Mouse (Mus musculus) kidney, adult 11 months (tissue): ENCODE data around the gene Syt6.
"Not testable (repeated sequence)": the region's sequence is repeated elsewhere in the genome, so short reads cannot be mapped to it uniquely, and the experiment has no call there.

Experiments used
- DNase-seq: peaks from one replicate; pipeline ENCODE4 v3.0.0; 2022

Syt6 gene

DNA sequence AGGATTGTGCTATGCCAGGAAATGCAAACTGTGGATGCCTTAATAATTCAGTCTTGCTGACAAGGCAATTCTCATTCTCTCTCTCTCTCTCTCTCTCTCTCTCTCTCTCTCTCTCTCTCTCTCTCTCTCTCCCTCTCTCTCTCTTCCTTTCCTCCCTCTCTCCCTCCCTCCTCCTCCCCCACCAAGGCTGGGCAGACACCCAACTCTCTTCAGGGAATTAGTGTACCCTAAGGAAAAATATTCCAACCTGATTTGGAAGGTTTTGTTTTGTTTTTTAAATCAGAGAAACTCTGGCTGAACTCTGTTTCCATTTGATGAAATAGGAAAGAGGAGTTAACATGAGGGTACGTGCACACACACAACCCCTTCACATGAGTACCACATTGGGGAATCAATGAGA, 26.5 kb downstream of the Syt6 start:
- no peak for DNase-seq

GRCm38 (mm10) chr3:103606045-103606597, 31.1 kb downstream of the Syt6 start:
- no peak for DNase-seq

DNA sequence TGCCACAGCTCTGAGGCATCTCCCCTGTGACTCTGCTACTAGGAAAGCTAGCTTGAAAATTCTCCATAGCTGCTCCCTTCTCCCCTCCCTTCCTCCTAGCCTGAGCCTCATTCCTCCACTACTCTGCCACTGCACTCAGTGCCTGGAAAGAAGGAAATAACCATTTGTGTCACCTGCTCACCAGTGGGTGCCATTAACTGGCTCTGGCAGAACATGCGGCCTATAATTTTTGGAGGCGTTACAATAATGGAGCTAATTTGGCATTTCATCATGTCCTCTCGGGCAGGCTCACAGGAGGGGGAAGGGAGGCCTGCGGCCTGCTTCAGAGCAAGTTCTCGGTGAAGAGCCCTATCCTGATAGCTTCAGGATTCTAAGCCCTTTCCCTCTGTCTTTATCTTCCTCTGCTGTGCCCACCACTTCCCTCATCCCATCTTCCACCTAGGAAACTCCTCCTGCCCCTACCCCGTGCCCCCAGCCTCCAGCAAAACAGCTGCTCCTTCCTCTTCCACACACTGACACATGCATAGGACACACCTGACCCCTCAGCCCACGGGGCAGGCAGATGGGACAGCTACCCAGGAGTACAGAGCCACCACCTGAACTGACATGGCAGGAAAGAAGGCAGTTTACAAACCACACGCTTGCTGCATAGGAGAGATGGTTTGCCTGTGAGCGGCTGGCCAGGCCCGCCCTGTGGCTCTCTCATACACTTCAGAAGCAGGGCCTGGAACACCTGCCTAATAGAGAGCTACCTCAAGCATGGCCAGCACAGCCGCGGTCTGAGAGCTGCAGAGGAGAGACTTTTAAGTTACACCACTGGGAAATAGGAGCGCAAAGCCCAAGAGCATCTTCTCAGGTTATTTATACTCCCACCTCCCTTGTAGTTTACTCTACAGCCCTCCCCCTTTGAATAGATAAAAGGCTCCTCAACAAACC, 31.9 kb downstream of the Syt6 start:
- DNase-seq, result no peak

DNA sequence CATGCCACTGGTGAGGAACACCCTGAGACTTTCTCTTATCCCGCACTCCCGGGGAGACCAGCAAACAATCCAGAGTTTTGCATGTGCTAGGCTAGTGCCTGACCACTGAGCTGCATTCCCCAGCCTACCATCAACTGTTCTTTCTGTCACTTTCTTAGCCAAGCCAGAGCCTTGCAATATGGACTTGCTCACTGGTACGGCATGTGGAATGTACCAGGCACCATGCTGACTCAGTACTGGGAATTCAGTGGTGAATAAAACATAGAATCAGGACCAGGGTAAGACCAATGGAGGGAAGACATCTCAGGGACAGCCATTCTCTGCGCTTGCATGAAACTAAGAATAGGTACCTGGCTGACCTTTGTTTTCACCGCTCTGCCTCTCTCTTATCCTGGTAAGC, 35.2 kb downstream of the Syt6 start:
- no peak for DNase-seq

DNA sequence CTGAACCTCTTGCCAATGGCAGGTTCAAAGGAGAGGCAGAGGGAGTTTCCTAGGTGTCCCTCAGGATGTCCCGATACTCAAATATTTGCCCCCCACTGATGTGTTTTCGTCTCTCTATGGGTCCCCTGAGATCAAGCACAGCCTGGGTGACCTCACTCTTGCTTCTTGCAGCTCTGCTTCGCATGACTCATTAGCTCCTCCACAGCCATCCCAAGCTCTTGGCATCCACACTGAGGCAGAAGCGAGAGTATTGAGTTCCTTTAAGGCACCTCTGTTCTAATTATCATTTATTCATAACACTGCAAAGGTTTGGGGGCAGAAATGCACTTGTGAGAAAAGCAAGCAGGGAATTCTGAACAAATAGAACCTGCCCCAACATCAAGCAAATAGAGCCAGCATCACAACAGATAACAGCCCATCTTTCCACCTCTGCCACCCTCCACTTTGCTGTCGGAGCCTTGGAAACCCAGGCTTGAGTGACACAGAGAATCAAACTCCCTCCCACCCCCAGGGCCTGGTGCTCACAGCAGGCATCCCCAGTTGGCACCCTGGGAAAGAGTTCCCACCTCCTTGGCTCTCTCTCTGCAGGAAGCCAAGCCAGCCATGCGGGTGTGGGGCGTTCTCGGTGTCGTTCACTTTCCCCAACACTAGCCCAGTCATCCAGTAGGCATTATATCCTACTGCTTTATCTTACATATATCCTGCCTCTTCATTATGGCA, 37.8 kb downstream of the Syt6 start:
- no peak for DNase-seq

DNA sequence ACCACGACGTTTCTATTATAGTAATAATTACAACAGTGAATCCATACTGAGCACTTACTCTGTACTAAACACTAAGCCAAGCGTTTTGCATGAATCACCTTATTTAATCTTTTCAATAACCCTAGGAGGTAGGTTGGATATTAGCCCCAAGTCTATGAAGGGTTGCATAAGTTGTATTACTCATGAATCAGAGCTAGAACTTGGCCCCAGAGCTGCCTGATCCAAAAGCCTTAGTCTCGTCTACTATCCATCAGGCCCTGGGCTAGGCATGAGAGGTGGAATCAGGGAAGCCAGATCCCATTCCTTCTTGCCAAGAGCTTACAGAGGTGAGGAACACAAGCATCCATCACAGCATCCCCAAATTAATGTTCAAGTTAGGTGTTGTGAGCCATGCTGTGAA, 40.6 kb downstream of the Syt6 start:
- DNase-seq, result no peak

GRCm38 (mm10) chr3:103616981-103617380, 42.0 kb downstream of the Syt6 start:
- no peak for DNase-seq

GRCm38 (mm10) chr3:103620101-103620500, 45.1 kb downstream of the Syt6 start:
- no peak for DNase-seq

- no peak for DNase-seq
These were observed 49.0 kb downstream of the Syt6 start for GRCm38 (mm10) chr3:103623893-103624470.

GRCm38 (mm10) chr3:103624591-103625051, 49.6 kb downstream of the Syt6 start:
- no peak for DNase-seq

- no peak for DNase-seq
These were observed 50.1 kb downstream of the Syt6 start for GRCm38 (mm10) chr3:103625169-103625568.

DNA sequence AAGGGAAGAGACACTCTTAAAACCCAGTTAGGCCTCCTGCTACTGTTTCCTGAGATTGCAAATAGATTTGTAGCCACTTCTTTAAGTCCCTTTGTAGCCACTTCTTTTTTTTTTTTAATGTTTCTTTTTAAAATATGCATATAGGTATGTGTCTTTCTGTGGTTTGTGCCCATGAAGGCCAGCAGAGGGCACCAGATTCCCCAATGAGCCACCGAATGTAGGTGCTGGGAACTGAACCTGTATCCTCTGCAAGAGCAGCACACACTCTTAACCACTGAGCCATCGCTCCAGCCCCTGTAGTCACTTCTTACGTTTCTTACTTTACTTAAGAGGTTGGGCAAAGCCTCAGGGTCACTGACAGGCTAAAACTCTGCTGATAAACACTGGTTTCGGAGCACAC, 51.5 kb downstream of the Syt6 start:
- no peak for DNase-seq

DNA sequence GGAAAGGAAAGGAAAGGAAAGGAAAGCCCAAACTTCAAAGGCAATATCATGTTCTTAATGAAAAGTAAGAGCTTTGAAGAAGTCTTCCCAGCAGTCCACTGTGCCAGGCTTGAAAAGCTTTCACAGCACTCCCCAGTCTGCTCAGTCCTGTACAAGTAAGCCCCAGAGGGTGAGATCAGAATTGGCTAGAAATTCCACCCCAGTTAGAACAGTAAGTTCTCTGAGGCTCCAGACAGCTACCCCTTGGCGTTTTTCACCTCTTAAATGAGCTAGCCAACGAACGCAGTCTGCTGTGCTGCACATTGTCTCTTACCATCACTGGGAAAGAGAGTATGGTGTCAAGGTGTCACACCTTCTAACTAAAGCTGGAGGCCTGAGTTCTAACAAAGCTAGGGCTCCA, 52.6 kb downstream of the Syt6 start:
- no peak for DNase-seq

DNA sequence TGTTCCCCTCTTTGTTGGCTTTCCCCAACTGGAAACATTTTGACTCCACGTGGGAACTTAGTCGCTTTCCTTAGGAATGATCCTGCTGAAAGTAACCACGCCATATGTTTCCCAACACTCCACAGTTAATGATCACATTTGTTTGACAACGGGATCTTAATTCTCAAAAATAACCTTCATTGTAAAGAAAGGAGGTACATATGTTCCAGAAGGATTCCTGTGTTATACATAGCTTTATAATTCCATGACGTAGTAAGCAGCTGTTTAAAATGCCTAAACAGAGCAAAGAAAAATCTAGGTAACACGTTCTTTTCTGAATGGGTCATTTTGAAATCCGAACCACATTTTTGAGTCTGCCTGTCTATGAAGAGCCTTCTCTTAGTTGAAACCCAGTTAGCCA, 58.1 kb downstream of the Syt6 start:
- no peak for DNase-seq

- no peak for DNase-seq
These were observed 58.8 kb downstream of the Syt6 start for GRCm38 (mm10) chr3:103633831-103634230.

- no peak for DNase-seq
These were observed 59.2 kb downstream of the Syt6 start for GRCm38 (mm10) chr3:103634256-103634655.

DNA sequence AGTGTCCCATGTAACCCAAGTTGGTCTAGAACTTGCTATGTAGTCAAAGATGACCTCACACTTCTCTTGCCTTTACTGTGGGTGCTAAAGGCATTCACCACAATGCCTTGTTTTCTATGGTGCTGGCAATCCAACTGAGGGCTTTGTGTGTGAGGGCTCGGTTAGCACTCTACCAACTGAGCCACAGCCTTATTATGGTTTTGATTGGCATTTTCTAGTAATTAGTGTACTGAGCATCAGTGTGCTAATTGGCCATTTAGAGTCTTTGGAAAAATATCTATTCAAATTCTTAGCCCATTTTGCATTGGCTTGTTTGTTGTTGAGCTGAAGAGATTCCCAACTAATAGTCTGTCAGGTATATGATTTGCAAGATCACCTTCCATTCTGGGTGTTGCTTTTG, 62.6 kb downstream of the Syt6 start:
- no peak for DNase-seq

DNA sequence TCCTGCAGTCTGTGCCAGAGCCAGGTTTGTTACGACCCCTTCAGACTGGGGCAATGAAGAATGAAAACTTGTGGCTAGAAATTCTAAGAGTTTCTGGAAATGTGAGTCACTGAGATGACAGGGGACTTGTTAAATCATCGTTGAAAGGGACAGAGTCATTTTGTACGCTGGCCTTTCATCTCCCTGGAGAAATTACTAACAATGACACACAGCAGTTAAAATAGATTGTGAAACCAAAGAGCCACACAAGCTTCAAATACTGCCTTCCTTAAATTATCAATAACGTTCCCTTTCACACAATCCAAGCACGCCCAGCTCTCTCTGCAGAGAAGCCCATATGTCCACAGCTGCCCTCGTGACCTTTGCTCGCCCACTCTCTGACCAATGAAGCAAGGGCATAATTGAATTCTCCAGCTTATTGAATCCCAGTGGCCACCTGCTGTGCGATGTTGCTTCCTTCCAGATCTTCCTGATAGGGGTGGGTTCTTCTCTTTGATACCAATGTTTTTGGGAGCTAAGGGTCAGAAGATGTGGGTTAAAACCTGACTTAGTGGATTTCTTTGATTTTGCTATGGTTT, 65.3 kb downstream of the Syt6 start:
- no peak for DNase-seq

GRCm38 (mm10) chr3:103641301-103641700, 66.3 kb downstream of the Syt6 start:
- no peak for DNase-seq

GRCm38 (mm10) chr3:103645968-103646367, 70.9 kb downstream of the Syt6 start, which contains the start of gene Atg4a-ps:
Atg4a-ps (minus strand) TSS chr3:103646068.
- DNase-seq, result not testable (repeated sequence)

DNA sequence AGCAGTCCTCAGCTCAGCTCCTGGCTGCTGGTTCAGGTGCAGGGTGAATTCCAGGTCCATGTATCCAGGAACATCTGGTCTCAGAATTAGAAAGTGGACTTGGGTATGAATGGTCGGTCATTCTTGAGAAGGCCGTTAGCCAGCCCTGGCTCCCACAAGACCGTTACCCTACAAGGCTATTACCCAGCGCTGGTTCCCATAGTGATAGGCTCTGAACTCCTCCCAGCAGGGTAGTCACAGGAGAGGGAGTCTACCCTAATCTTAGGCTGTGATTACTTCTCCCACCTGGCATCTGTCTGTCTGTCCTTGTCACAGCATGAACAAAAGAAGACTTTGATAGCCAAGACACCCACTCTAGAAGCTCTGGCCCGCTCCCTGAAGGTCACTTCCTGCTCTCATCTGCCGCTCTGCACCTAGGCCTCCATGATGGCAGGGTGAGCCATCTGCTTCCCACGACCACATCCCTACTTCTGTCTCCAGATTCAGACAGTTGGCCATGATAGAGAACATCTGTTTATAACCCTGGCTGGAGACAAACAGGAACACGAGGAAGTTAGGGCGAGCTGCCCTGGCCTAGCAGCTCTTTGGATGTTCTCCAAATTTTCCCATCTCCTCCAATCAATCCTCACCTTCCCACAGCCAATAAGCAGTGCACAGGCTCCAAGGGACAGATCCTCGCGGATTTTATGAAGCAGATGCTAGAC, 72.3 kb downstream of the Syt6 start:
- DNase-seq, result no peak

DNA sequence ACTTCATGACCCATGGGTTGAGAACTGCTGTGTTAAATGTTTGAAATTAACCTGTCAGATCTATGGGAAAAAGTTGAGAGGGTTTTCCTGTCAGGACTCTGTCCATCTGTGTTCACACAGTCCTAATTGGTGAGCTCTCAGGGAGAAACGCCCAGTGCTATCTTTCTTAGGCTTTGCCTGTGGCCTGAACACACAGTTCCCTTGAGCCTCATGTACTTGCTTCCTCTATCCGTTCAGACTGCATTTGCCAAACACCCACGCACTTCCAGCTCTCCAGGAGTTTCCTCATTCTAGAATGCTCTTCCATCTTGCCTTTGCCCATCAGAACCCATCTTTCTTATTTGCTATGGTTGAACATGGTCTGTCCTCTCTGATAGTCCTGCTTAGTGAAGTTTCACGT, 73.5 kb downstream of the Syt6 start:
- DNase-seq, result no peak
